Mouse (Mus musculus): ENCODE data around the gene Ppp1r13b.

- TF ChIP-seq CTCF (IDR thresholded peaks at IDR 0.05; ENCODE audit: low read depth, low read length) (no peak), POLR2A (IDR thresholded peaks at IDR 0.05; ENCODE audit: borderline replicate concordance, low read depth, low read length) (no peak)
Observed at GRCm38 (mm10) chr12:111819936-111820335, 88.0 kb downstream of the Ppp1r13b start.
